Mouse (Mus musculus): ENCODE measurements around the gene Tab1. TPM values are rescaled to one million over a fixed set of nuclear protein-coding genes. Genes with fewer than 3 reads are reported as not detected.

Tab1 gene
- polyA plus RNA-seq, 1 experiment from 2014 or later: 35.7 TPM

- Histone ChIP-seq H3K27ac (ENCODE audit: low read depth, low read length) (no peak overlapping the region), H3K9me3 (ENCODE audit: control insufficient read depth, low read length) (no peaks in the 10 kb centered on the region), H3K4me3 (ENCODE audit: low read depth, low read length) (no peak overlapping the region), H3K4me2 (ENCODE audit: low read depth) (no peak overlapping the region), H3K4me1 (ENCODE audit: control insufficient read depth, insufficient read depth, low read length) (no peaks in the 10 kb centered on the region), H3K9ac (ENCODE audit: low read length) (no peak overlapping the region), H3K36me3 (ENCODE audit: control insufficient read depth, insufficient read depth, low read length) (no peaks in the 10 kb centered on the region), H3K27me3 (ENCODE audit: control insufficient read depth, insufficient read depth, low read length) (no peaks in the 10 kb centered on the region)
- ATAC-seq (ENCODE audit: insufficient read depth, low FRiP score, low TSS enrichment) (no peak), DNase-seq (ENCODE audit: low spot score) (no peak)
- WGBS: 36% methylated on average over 4 of the region's 4 CpGs
Measured at GRCm38 (mm10) chr15:80203406-80203805, 70.5 kb downstream of the Tab1 start.

- ATAC-seq (ENCODE audit: insufficient read depth, low FRiP score, low TSS enrichment) (no peak), DNase-seq (ENCODE audit: low spot score) (no peak)
- no peak overlapping the region for H3K9ac ChIP-seq (ENCODE audit: low read length)
Measured at GRCm38 (mm10) chr15:80206057-80206565, 73.2 kb downstream of the Tab1 start.

GRCm38 (mm10) chr15:80208446-80208845, 75.5 kb downstream of the Tab1 start:
- ATAC-seq (ENCODE audit: insufficient read depth, low FRiP score, low TSS enrichment) (no peak), DNase-seq (ENCODE audit: low spot score) (no peak)
- 29% methylated on average over 4 of the region's 4 CpGs for WGBS
- Histone ChIP-seq H3K4me3 (ENCODE audit: low read depth, low read length) (no peak overlapping the region), H3K4me2 (ENCODE audit: low read depth) (no peak overlapping the region), H3K27me3 (ENCODE audit: control insufficient read depth, insufficient read depth, low read length) (no peaks in the 10 kb centered on the region), H3K9me3 (ENCODE audit: control insufficient read depth, low read length) (no peaks in the 10 kb centered on the region), H3K9ac (ENCODE audit: low read length) (no peak overlapping the region), H3K36me3 (ENCODE audit: control insufficient read depth, insufficient read depth, low read length) (no peaks in the 10 kb centered on the region), H3K27ac (ENCODE audit: low read depth, low read length) (no peak overlapping the region), H3K4me1 (ENCODE audit: control insufficient read depth, insufficient read depth, low read length) (no peaks in the 10 kb centered on the region)

More at GRCm38 (mm10) chr15:80206057-80206565, 73.2 kb downstream of the Tab1 start:
- Histone ChIP-seq H3K4me2 (ENCODE audit: low read depth) (no peak overlapping the region), H3K27me3 (ENCODE audit: control insufficient read depth, insufficient read depth, low read length) (no peaks in the 10 kb centered on the region), H3K4me1 (ENCODE audit: control insufficient read depth, insufficient read depth, low read length) (no peaks in the 10 kb centered on the region), H3K4me3 (ENCODE audit: low read depth, low read length) (no peak overlapping the region), H3K9me3 (ENCODE audit: control insufficient read depth, low read length) (no peaks in the 10 kb centered on the region), H3K27ac (ENCODE audit: low read depth, low read length) (no peak overlapping the region), H3K36me3 (ENCODE audit: control insufficient read depth, insufficient read depth, low read length) (no peaks in the 10 kb centered on the region)
- WGBS: 92% methylated on average over 3 of the region's 3 CpGs

Other genes with a start within 250 kb of the Tab1 start
- 5.4 and 7.3 TPM in 2 replicates for gene Apobec3, start 241.5 kb upstream of the Tab1 start, polyA plus RNA-seq (2014; fragmentation: Nextera tagmentation; extraction: Ambion mirVana)
- gene Cbx7, start 162.0 kb upstream of the Tab1 start, polyA plus RNA-seq (2014; fragmentation: Nextera tagmentation; extraction: Ambion mirVana): 1.3 and 1.8 TPM in 2 replicates
- 2.2 and 3.8 TPM in 2 replicates for gene Pdgfb, start 118.2 kb upstream of the Tab1 start, polyA plus RNA-seq (2014; fragmentation: Nextera tagmentation; extraction: Ambion mirVana)
- 8.7 TPM in 2 replicates for gene Syngr1, start 41.8 kb upstream of the Tab1 start, polyA plus RNA-seq (2014; fragmentation: Nextera tagmentation; extraction: Ambion mirVana)
- 1,003 and 1,056 TPM in 2 replicates for gene Rpl3, start 41.3 kb upstream of the Tab1 start, polyA plus RNA-seq (2014; fragmentation: Nextera tagmentation; extraction: Ambion mirVana)
- gene Mgat3, start 40.6 kb downstream of the Tab1 start, polyA plus RNA-seq (2014; fragmentation: Nextera tagmentation; extraction: Ambion mirVana): 11.6 and 12.3 TPM in 2 replicates
- 41.8 and 47.3 TPM in 2 replicates for gene Mief1, start 100.9 kb downstream of the Tab1 start, polyA plus RNA-seq (2014; fragmentation: Nextera tagmentation; extraction: Ambion mirVana)
- not detected in 2 replicates for gene AC140267.1, start 102.7 kb downstream of the Tab1 start, polyA plus RNA-seq (2014; fragmentation: Nextera tagmentation; extraction: Ambion mirVana)
- gene Atf4, start 122.1 kb downstream of the Tab1 start, polyA plus RNA-seq (2014; fragmentation: Nextera tagmentation; extraction: Ambion mirVana): 127 and 134 TPM in 2 replicates
- 70.3 and 76.9 TPM in 2 replicates for gene Rps19bp1, start 131.2 kb downstream of the Tab1 start, polyA plus RNA-seq (2014; fragmentation: Nextera tagmentation; extraction: Ambion mirVana)
- gene Cacna1i, start 154.1 kb downstream of the Tab1 start, polyA plus RNA-seq (2014; fragmentation: Nextera tagmentation; extraction: Ambion mirVana): 0.05 and 0.09 TPM in 2 replicates

Data from neural tube, embryonic 11.5 days (tissue).